Mouse (Mus musculus) G1E (cell line): ENCODE results near the gene Specc1.

Experiments used
- CTCF ChIP-seq: IDR thresholded peaks from 2 replicates; pipeline ENCODE4 v1.5.1; 2012; ENCODE audit warnings: low read depth, low read length, inconsistent platforms, mixed read lengths
- POLR2AphosphoS5 ChIP-seq: IDR thresholded peaks from 2 replicates; pipeline ENCODE4 v1.6.1; 2012; ENCODE audit warnings: low read depth, low read length, inconsistent platforms; ENCODE audit not compliant: insufficient replicate concordance

GRCm38 (mm10) chr11:61975783-61976182 lies 19.2 kb downstream of the Specc1 start:
- TF ChIP-seq POLR2AphosphoS5 (no peak), CTCF (no peak)
